Mouse (Mus musculus) cortical plate, adult 2 months (tissue): ENCODE measurements around the gene Erbb4. TPM values are rescaled to one million over a fixed set of nuclear protein-coding genes. Genes with fewer than 3 reads are reported as not detected.

ENCODE experiments used
- H3K27ac ChIP-seq: fragments of 200-500 bp; 2 replicates; pipeline ENCODE4 v1.5.1; 2012; ENCODE audit warnings: low read length, control low read depth, inconsistent platforms; ENCODE audit not compliant: insufficient read depth
- H3K4me1 ChIP-seq: fragments of 200-500 bp; 2 replicates; pipeline ENCODE4 v1.6.1; 2011; ENCODE audit warnings: low read length; ENCODE audit not compliant: control insufficient read depth, insufficient read depth
- H3K4me3 ChIP-seq: fragments of 200-500 bp; 2 replicates; pipeline ENCODE4 v1.5.1; 2011; ENCODE audit warnings: mild to moderate bottlenecking, low read length, control low read depth; ENCODE audit not compliant: insufficient read depth
- CTCF ChIP-seq: fragments of 200-500 bp; IDR thresholded peaks from 2 replicates; pipeline ENCODE4 v1.5.1; 2011; ENCODE audit warnings: mild to moderate bottlenecking, control low read depth, low read length; ENCODE audit not compliant: insufficient read depth; ENCODE audit errors: extremely low read depth
- POLR2A ChIP-seq: fragments of 200-500 bp; IDR thresholded peaks from 2 replicates; pipeline ENCODE4 v1.6.1; 2011; ENCODE audit warnings: mild to moderate bottlenecking, low read length, control low read depth; ENCODE audit not compliant: insufficient read depth; ENCODE audit errors: extremely low read depth
- polyA plus RNA-seq: library from polyadenylated mRNA; depleted of rRNA; stranded (reverse); fragments of >200 nt; gene quantifications from 2 replicates; pipeline ENCODE4 v1.2.3, GENCODE M21; 2012

Gene Erbb4
- polyA plus RNA-seq, 1 experiment = 11.4 TPM

DNA sequence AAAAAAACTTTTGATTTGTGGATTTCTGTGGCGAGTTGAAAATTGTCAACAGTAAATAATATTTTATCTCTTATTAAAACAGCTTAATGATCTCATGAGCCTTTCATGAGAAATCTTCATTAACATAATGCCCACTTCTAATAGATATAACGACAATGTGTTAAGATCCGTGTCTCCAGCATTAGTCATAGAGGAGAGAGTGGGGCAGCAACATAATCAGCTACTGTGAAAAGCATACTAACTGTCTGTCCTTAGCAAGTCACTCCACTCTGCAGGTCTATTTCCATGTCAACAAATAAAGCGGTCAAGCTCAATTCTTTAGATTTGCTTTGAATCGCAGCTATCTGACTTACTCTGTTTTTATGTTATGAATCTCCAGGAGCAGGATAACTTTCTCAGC lies 80.0 kb downstream of the Erbb4 start:
- no peak for TF ChIP-seq POLR2A
- TF ChIP-seq CTCF = no peak
- H3K27ac ChIP-seq = no peak overlapping the region
- H3K4me3 ChIP-seq = no peak overlapping the region
- H3K4me1 ChIP-seq = no peaks in the 10 kb centered on the region

DNA sequence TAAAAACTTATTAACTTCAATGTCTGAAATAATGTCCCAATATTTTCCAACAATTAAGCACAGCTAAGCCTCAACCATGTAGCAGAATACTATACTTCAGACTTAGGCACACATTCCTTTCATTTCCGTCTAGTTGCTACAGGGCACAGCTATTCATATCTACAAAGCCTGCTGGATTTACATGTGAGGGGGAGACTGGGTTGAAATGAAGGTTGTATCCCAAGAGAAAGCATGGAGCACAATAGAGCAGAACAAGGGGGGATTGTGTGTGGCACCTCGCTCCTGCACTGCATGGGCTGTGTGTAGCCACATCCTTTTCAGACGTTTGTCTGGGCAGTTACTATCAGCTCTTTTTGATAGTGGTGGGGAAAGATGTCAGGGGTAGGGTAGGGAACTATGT lies 83.0 kb downstream of the Erbb4 start:
- Histone ChIP-seq H3K4me3 (no peak overlapping the region), H3K4me1 (no peaks in the 10 kb centered on the region), H3K27ac (no peak overlapping the region)
- TF ChIP-seq POLR2A (no peak), CTCF (no peak)

DNA sequence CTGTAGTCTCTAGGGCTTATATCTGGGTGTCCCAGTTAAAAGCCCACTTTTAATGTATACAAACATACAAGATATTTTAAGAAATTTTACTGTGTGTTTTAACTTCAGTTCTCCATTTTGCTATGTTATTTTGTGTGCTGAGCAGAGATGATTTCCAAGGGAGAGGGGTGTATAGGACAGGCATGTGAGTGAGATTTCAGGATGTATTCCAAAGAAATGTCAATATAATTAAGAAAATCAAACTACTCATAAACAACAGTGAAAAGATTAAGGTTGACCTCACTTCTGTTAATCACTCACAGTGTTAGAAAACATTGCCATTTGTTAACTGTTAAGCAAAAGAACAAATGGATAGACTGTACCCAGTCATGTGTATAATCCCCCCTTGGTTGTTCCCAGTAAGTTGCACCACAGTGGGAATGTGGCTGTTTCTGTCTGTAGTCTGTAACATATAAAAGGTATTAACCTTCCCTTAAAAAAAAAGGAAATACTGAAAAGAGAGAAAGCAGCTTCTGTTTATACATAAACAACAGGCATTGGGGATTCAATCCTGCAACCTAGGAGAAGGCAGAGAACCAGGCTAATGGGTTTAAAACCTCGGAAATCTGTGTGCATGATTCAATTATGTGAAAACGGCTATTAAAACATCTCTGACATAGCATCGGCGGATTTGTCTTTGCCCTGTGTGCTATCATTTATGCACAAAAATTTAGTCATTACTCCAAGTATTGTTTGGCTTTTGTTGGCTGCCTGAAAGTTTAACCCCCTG lies 84.5 kb downstream of the Erbb4 start:
- H3K4me1 ChIP-seq = no peaks in the 10 kb centered on the region
- TF ChIP-seq CTCF = no peak
- no peak for TF ChIP-seq POLR2A
- H3K27ac ChIP-seq = no peak overlapping the region
- no peak overlapping the region for H3K4me3 ChIP-seq

DNA sequence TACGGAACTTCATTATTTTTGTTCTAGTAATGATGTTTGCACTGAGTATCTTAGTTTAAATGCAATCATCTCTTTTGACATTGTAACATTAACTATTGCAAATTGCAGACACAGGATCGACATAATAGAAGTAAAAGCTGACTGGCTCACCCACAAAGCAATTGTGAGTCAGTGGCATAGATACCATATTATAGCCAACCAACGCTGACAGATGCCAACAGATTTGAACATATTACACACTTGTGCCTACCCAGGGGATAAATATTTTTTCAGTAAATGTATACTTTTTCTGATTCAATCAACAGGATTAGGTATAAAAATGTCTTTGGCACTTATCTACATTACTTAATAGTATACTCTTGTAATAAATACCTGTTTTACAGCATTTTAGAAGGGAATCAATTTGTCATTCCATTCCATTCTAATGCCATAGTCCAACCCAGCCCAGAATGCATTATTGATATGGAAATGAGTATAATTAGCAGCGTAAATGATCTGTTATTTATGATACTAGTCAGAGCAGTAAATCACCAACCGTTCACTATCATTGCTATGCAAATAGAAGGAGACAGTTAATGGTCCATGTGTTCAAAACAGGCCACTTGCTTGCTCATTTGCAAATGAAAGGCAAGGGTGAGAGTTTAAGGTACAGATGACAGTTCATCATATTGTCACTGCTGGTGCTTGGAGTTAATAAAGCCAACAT lies 97.9 kb downstream of the Erbb4 start:
- TF ChIP-seq CTCF = no peak
- Histone ChIP-seq H3K4me1 (no peaks in the 10 kb centered on the region), H3K27ac (no peak overlapping the region)

DNA sequence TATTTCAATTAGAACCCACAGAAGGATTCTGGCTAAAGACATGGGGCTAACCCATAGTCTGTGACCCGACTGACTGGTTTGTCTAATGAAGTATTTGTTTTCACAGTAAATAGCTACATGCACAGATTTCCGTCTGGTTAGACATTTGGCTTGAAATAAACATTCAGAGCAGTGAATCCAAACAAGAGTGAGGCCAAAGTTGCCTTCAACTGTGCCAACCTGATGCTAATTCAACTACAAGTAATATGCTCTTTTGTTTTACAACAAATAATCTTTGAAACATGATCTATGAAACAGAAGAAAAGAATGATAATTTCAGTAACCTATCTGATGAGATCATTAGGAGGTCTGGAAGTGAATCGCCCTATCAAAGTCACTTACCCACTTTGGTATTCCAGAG lies 106.5 kb downstream of the Erbb4 start:
- no peaks in the 10 kb centered on the region for H3K4me1 ChIP-seq
- no peak overlapping the region for H3K4me3 ChIP-seq
- H3K27ac ChIP-seq = no peak overlapping the region
- TF ChIP-seq POLR2A = no peak
- TF ChIP-seq CTCF = no peak

More for the DNA sequence above, 97.9 kb downstream of the Erbb4 start:
- no peak overlapping the region for H3K4me3 ChIP-seq

DNA sequence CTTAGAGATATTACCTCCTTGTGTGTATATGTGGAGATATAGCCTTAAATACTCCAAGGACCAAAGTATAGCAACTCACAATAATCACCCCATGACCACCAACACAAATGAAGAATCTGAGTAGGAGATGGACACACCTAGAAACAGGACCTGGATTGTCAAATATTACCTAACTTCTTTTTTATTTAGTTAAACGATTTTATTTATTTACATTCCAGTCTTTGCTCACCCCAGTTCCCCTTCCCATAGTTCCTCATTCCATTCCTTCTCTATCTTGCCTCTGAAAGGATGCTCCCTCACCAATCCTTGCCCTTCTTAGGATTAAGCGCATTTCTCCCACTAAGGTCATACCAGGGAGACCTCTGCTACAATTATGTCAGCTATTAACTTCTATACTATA lies 128.6 kb downstream of the Erbb4 start:
- H3K4me1 ChIP-seq = no peaks in the 10 kb centered on the region
- TF ChIP-seq POLR2A = no peak
- no peak for TF ChIP-seq CTCF
- no peak overlapping the region for H3K4me3 ChIP-seq
- H3K27ac ChIP-seq = no peak overlapping the region

DNA sequence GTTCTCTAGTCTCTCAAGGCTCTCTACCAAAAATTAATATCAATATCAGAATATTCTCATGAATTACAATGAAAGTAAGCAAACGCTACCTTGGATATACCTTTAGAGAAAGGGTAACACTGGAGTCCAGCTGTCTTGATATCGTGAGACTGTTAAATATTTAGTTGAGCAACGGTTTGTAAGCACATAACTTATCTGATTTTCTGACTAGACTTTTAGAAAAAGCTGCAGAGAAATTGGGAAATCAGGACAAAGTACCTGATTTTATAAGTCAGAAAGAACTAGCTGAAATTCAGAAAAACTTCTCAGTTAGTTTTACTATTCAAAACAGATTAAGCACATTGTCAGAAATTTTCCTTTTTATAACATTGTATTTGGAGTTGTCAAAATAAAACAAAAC lies 129.3 kb downstream of the Erbb4 start:
- no peak for TF ChIP-seq CTCF
- TF ChIP-seq POLR2A = no peak
- Histone ChIP-seq H3K4me1 (no peaks in the 10 kb centered on the region), H3K27ac (no peak overlapping the region), H3K4me3 (no peak overlapping the region)

DNA sequence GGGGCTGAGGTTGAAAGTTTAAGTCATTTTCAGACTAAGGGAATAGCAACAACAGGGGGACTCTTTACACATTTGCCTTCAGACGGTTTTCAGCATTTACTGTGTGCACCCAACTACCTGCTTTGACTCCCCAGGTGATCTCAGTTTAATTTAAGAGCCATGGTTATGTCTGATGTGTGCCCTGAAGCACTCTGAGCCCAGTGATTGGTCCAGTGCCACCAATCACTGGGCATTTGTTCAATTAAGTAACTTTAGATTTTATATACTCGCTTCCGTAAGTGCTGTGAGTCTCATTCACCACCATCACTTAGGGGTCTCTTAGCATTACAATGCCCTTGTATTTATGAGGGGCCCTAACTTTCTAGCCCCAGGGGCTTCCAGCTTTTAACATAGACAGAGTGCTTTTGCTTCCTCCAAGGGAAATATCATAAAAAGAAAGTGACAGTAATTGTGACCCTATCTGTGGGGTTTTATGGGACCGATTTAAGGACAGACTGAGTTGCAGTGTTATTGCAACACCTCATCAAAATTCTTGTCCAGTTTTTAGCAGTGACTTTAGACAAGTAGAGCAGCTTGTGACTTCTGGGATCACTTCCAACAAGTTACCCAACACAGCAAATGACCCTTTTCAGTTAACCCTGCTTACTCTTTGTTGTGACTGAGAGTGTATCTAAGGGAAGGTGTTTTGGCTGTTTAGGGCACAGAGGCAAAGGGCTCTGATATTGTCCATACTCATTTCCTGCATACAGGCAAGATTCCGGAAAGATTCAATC lies 134.3 kb downstream of the Erbb4 start:
- TF ChIP-seq CTCF = no peak
- TF ChIP-seq POLR2A = no peak
- Histone ChIP-seq H3K4me1 (no peaks in the 10 kb centered on the region), H3K4me3 (no peak overlapping the region), H3K27ac (no peak overlapping the region)

DNA sequence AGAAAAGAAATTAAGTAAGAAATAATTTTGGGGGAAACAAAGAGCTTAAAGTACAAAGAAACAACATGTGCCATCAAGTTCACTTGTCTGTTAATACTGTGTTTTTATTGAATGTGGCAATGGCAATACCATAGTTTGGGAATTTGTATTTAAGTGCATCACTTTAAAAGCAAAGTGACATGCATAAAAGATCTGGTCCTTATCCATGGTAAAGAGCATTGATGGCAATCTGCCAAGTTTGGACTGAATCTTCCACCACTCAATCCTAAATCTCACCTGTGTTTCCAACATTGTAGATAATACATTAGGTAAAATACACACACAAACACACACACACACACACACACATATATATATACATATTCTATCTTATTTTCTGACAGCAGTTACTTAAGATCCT lies 143.7 kb downstream of the Erbb4 start:
- Histone ChIP-seq H3K4me3 (no peak overlapping the region), H3K27ac (no peak overlapping the region), H3K4me1 (no peaks in the 10 kb centered on the region)
- TF ChIP-seq POLR2A (no peak), CTCF (no peak)
